Mouse (Mus musculus): ENCODE measurements around the gene Tubal3. TPM values are rescaled to one million over a fixed set of nuclear protein-coding genes. Genes with fewer than 3 reads are reported as not detected.
"Not testable (repeated sequence)": the region's sequence is repeated elsewhere in the genome, so short reads cannot be mapped to it uniquely, and the experiment has no call there.

Tubal3 gene
- total and polyA plus RNA-seq, 3 experiments = 0.07 TPM; not detected in 2

DNA sequence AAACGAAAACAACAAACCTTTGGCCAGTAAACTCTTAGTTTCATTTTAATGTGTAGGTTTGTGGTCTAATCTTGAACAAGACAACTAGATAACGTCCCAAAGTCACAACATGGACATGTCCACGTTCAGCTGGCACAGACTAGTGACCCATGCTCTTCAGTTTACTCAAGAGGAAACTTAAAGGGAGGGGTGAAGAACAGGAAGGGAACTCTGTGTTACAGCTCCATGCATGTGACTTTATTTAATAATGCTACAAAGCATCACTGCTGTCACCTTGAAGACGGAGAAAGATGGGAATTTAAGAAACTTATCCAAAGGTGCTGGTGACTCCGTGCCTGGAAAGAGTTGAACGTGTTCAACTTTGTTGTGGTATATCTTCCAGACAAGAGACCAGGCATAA lies 22.0 kb upstream of the Tubal3 start:
- DNase-seq (ENCODE audit: extremely low read depth) = no peak
- Histone ChIP-seq H3K4me1 (ENCODE audit: control insufficient read depth in 1 of 2, insufficient read depth in 2 of 2) (peaks cover 8 to 16% of the 10 kb centered on the region in 2 experiments), H3K36me3 (replicated peaks in 1 of 2; ENCODE audit: control insufficient read depth in 1 of 2, insufficient read depth in 1 of 2, low read length in 1 of 2) (peaks cover 11 to 50% of the 10 kb centered on the region in 2 experiments), H3K79me2 (replicated peaks; ENCODE audit: control insufficient read depth, extremely low read depth, insufficient read depth, poor library complexity, severe bottlenecking) (peaks cover 10% of the 10 kb centered on the region; the same call in 1 of the 2 replicates), H3K4me3 (replicated peaks in 1 of 3; ENCODE audit: low read depth in 2 of 3, low read length in 2 of 3, poor library complexity in 1 of 3) (no peak overlapping the region), H3K4me2 (ENCODE audit: insufficient read depth, low read depth, poor library complexity, severe bottlenecking) (no peak overlapping the region), H3K9me3 (replicated peaks; ENCODE audit: low read length) (no peaks in the 10 kb centered on the region), H3K27ac (ENCODE audit: insufficient read depth, low read depth) (no peak overlapping the region), H3K27me3 (replicated peaks) (no peaks in the 10 kb centered on the region), H3K9ac (ENCODE audit: insufficient read depth, low read depth) (no peak overlapping the region)
- TF ChIP-seq ZKSCAN1 (IDR thresholded peaks at IDR 0.05; ENCODE audit: borderline replicate concordance, low read depth, low read length) = no peak
- no peak for TF ChIP-seq PAX5 (IDR thresholded peaks at IDR 0.05; ENCODE audit: low read length)
- TF ChIP-seq IRF4 (IDR thresholded peaks at IDR 0.05; ENCODE audit: low read depth, low read length) = no peak
- TF ChIP-seq MXI1 (IDR thresholded peaks at IDR 0.05; ENCODE audit: low read depth, low read length) = no peak
- no peak for TF ChIP-seq ZC3H11A (IDR thresholded peaks at IDR 0.05; ENCODE audit: low read depth, low read length)
- no peak for TF ChIP-seq JUND (conservative IDR thresholded peaks at IDR 0.05; ENCODE audit: low read depth, low read length)
- no peak for TF ChIP-seq KAT2A (IDR thresholded peaks at IDR 0.05; ENCODE audit: insufficient replicate concordance, low read length)
- dilution Hi-C loops (cut with MboI; ENCODE audit: extremely low pct_ligation_motif_present, extremely low pct_unique_long_range_greater_than_20kb, low sequenced_read_pairs) = no loop called here
- in situ Hi-C loops (cut with MboI; ENCODE audit: low pct_ligation_motif_present, low pct_unique_long_range_greater_than_20kb, low sequenced_read_pairs) = loop anchor here (5.0 to 25.0 kb wide), 2 partner anchors 134 to 229 kb away; no protein-coding TSS in a partner anchor

DNA sequence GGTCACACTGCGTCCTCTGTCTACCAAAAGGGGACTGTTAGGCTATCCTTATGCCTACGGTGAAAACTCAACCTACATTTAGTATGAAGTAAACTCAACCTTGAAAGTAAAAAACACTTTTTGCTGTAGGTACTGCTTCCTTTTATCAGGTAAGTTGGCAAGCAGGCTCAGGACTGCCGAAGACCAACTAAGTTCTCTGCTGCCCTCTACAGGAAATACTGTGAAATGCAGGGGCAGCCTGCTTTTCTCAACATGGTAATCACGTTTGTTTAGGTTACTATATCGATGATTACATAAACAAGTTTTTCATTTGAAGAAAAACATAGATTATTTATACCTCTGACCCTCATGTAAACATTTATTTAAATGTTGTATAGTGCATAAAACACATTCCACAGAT lies 21.2 kb upstream of the Tubal3 start:
- Histone ChIP-seq H3K9ac (ENCODE audit: insufficient read depth, low read depth) (no peak overlapping the region), H3K4me1 (ENCODE audit: control insufficient read depth in 1 of 2, insufficient read depth in 2 of 2) (peaks cover 4 to 8% of the 10 kb centered on the region in 2 experiments; a peak in 1 of 4 replicates), H3K27ac (ENCODE audit: insufficient read depth, low read depth) (no peak overlapping the region), H3K4me2 (ENCODE audit: insufficient read depth, low read depth, poor library complexity, severe bottlenecking) (no peak overlapping the region), H3K36me3 (replicated peaks in 1 of 2; ENCODE audit: control insufficient read depth in 1 of 2, insufficient read depth in 1 of 2, low read length in 1 of 2) (peaks cover 11 to 47% of the 10 kb centered on the region in 2 experiments), H3K27me3 (replicated peaks) (no peaks in the 10 kb centered on the region), H3K4me3 (replicated peaks in 1 of 3; ENCODE audit: low read depth in 2 of 3, low read length in 2 of 3, poor library complexity in 1 of 3) (no peak overlapping the region), H3K79me2 (replicated peaks; ENCODE audit: control insufficient read depth, extremely low read depth, insufficient read depth, poor library complexity, severe bottlenecking) (peaks cover 5% of the 10 kb centered on the region; the same call in 1 of the 2 replicates), H3K9me3 (replicated peaks; ENCODE audit: low read length) (no peaks in the 10 kb centered on the region)
- dilution Hi-C loops (cut with MboI; ENCODE audit: extremely low pct_ligation_motif_present, extremely low pct_unique_long_range_greater_than_20kb, low sequenced_read_pairs) (no loop called here), in situ Hi-C loops (cut with MboI; ENCODE audit: low pct_ligation_motif_present, low pct_unique_long_range_greater_than_20kb, low sequenced_read_pairs) (loop anchor here (5.0 to 25.0 kb wide), 2 partner anchors 135 to 230 kb away; no protein-coding TSS in a partner anchor)
- peak; percentile 90 to 95 for TF ChIP-seq CTCF (conservative IDR thresholded peaks at IDR 0.05 in 1 of 2, IDR thresholded peaks at IDR 0.05 in 1 of 2; ENCODE audit: low read depth in 2 of 2, low read length in 2 of 2)
- peak; percentile 94 for TF ChIP-seq RAD21 (IDR thresholded peaks at IDR 0.05; ENCODE audit: low read depth, low read length)
- TF ChIP-seq SMC3 (IDR thresholded peaks at IDR 0.05; ENCODE audit: low read depth, low read length) = peak; percentile 85
- no peak for TF ChIP-seq POLR2AphosphoS2 (IDR thresholded peaks at IDR 0.05; ENCODE audit: low read depth, low read length)
- peak; percentile 61 for TF ChIP-seq ZC3H11A (IDR thresholded peaks at IDR 0.05; ENCODE audit: low read depth, low read length)
- peak; percentile 71 for DNase-seq (ENCODE audit: extremely low read depth)

DNA sequence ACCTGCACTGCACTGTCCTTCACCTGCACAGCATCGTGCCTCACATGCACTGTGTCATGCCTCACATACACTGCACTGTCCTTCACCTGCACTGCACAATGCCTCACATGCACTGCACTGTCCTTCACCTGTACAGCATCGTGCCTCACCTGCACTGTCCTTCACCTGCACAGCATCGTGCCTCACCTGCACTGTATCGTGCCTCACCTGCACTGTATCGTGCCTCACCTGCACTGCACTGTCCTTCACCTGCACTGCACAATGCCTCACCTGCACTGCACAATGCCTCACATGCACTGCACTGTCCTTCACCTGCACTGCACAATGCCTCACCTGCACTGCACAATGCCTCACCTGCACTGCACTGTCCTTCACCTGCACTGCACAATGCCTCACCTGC lies 19.9 kb upstream of the Tubal3 start:
- DNase-seq (ENCODE audit: extremely low read depth); H3K27me3 ChIP-seq (replicated peaks); H3K9me3 ChIP-seq (replicated peaks; ENCODE audit: low read length); dilution Hi-C loops (cut with MboI; ENCODE audit: extremely low pct_ligation_motif_present, extremely low pct_unique_long_range_greater_than_20kb, low sequenced_read_pairs); H3K4me2 ChIP-seq (ENCODE audit: insufficient read depth, low read depth, poor library complexity, severe bottlenecking); H3K79me2 ChIP-seq (replicated peaks; ENCODE audit: control insufficient read depth, extremely low read depth, insufficient read depth, poor library complexity, severe bottlenecking); H3K27ac ChIP-seq (ENCODE audit: insufficient read depth, low read depth); H3K4me1 ChIP-seq (ENCODE audit: control insufficient read depth in 1 of 2, insufficient read depth in 2 of 2); H3K9ac ChIP-seq (ENCODE audit: insufficient read depth, low read depth): not testable (repeated sequence)
- in situ Hi-C loops (cut with MboI; ENCODE audit: low pct_ligation_motif_present, low pct_unique_long_range_greater_than_20kb, low sequenced_read_pairs) = loop anchor here (5.0 to 25.0 kb wide), 2 partner anchors 136 to 231 kb away; no protein-coding TSS in a partner anchor
- H3K4me3 ChIP-seq (replicated peaks in 1 of 3; ENCODE audit: low read depth in 2 of 3, low read length in 2 of 3, poor library complexity in 1 of 3) = peak overlapping the region in 1 of 3 experiments; percentile 12
- peaks cover 11 to 52% of the 10 kb centered on the region in 2 experiments for H3K36me3 ChIP-seq (replicated peaks in 1 of 2; ENCODE audit: control insufficient read depth in 1 of 2, insufficient read depth in 1 of 2, low read length in 1 of 2)
